Comparison of ENCODE assay signal across 14 mouse cellular contexts in genomic region chr12:111901105-111901875, GRCm38 (mm10). TPM values are rescaled to one million over a fixed set of nuclear protein-coding genes. Genes with fewer than 3 reads are reported as not detected.
A peak's percentile ranks its signal among the peaks of the same experiment; 100 is the strongest.
DNase-seq lines count a peak whose midpoint lies in the region; ATAC-seq and TF ChIP-seq lines count a peak whose summit lies in the region.
"Had no signal": no experiment of that assay in that cellular context is flagged by ENCODE, and none has a peak within 500 bp of the region (broad histone marks: within the 10 kb centered on the region; RNA-seq: fewer than 3 reads in every experiment).

No protein-coding gene starts in this region.

- no peak overlapping the region for H3K4me3 ChIP-seq in heart, adult 2 months
- H3K4me3 ChIP-seq in lung, embryonic 16.5 days (ENCODE audit: low read length) = no peak overlapping the region
- H3K4me3 ChIP-seq in lung, adult 2 months (replicated peaks; ENCODE audit: extremely low read depth, low read depth, low read length) = no peak overlapping the region
- H3K4me3 ChIP-seq: neural tube, embryonic 12.5 days had no signal

- intact Hi-C loops in heart, adult 2 months (cut with DNase I) = no loop called here
- intact Hi-C loops in left cerebral cortex, postnatal 14 days (cut with DNase I) = no loop called here

- H3K27me3 ChIP-seq in heart, adult 2 months (ENCODE audit: control insufficient read depth, insufficient read depth, low read length) = no peaks in the 10 kb centered on the region
- H3K27me3 ChIP-seq in lung, embryonic 16.5 days (ENCODE audit: control insufficient read depth, insufficient read depth, low read depth, low read length) = no peaks in the 10 kb centered on the region

- ATAC-seq in lung, embryonic 16.5 days (ENCODE audit: low read depth) = no peak

- H3K4me2 ChIP-seq in lung, embryonic 16.5 days (ENCODE audit: low read depth, low read length) = no peak overlapping the region
- H3K4me2 ChIP-seq: neural tube, embryonic 12.5 days had no signal

- no peak for TF ChIP-seq EP300 in heart, adult 2 months (IDR thresholded peaks at IDR 0.05; ENCODE audit: insufficient read depth, low read depth, low read length)

- H3K4me1 ChIP-seq in heart, adult 2 months (ENCODE audit: control insufficient read depth, insufficient read depth, low read length) = peaks cover 30% of the 10 kb centered on the region
- H3K4me1 ChIP-seq in lung, embryonic 16.5 days (replicated peaks; ENCODE audit: control insufficient read depth, insufficient read depth, low read length) = peaks cover 53% of the 10 kb centered on the region
- H3K4me1 ChIP-seq in lung, adult 2 months (ENCODE audit: control insufficient read depth, insufficient read depth, low read length) = peaks cover 41% of the 10 kb centered on the region
- H3K4me1 ChIP-seq: neural tube, embryonic 12.5 days had no signal

- H3K27ac ChIP-seq in heart, adult 2 months = peak overlapping the region; percentile 44
- peak overlapping the region; percentile 64 for H3K27ac ChIP-seq in lung, embryonic 16.5 days (ENCODE audit: low read length)
- H3K27ac ChIP-seq: macrophage; neural tube, embryonic 12.5 days had no signal

- no peaks in the 10 kb centered on the region for H3K9me3 ChIP-seq in lung, embryonic 16.5 days (ENCODE audit: control insufficient read depth, low read length)
- H3K9me3 ChIP-seq: neural tube, embryonic 12.5 days had no signal

- peak in 1 of 2 experiments; percentile 32 for DNase-seq in heart, adult 2 months
- DNase-seq in heart, adult 18-20 months = no peak
- no peak for DNase-seq in lung, adult 2 months
- peak; percentile 81 for DNase-seq in brain, adult 2 months (ENCODE audit: low read depth, low spot score)
- peak; percentile 40 to 92 for DNase-seq in left cerebral cortex, postnatal 14 days (ENCODE audit: low spot score in 2 of 2)
- no peak for DNase-seq in kidney, postnatal 10 days
- DNase-seq in retina, postnatal 1 day = no peak
- DNase-seq: cerebellum, postnatal 14 days; heart, postnatal 4 days; kidney, postnatal 4 days; thymus, postnatal 4 days had no signal

- WGBS in heart, adult 2 months = 23% methylated on average over 12 of the region's 12 CpGs
- WGBS in lung, embryonic 16.5 days = 35% methylated on average over 12 of the region's 12 CpGs
- 16% methylated on average over 12 of the region's 12 CpGs for WGBS in lung, adult 2 months

- no peak for TF ChIP-seq POLR2A in heart, adult 2 months (IDR thresholded peaks at IDR 0.05; ENCODE audit: insufficient read depth, low read depth, low read length)
- TF ChIP-seq POLR2A in lung, adult 2 months (IDR thresholded peaks at IDR 0.05; ENCODE audit: borderline replicate concordance, extremely low read depth, low read depth, low read length) = no peak

- peaks cover 15% of the 10 kb centered on the region for H3K36me3 ChIP-seq in heart, adult 2 months (ENCODE audit: control insufficient read depth, insufficient read depth, low read length)
- no peaks in the 10 kb centered on the region for H3K36me3 ChIP-seq in lung, embryonic 16.5 days (ENCODE audit: control insufficient read depth, insufficient read depth, low read length)
- H3K36me3 ChIP-seq: neural tube, embryonic 12.5 days had no signal

- no peak overlapping the region for H3K9ac ChIP-seq in heart, adult 2 months (ENCODE audit: low read depth, low read length)
- H3K9ac ChIP-seq in lung, embryonic 16.5 days (ENCODE audit: low read length) = no peak overlapping the region
- H3K9ac ChIP-seq: neural tube, embryonic 12.5 days had no signal

- no peak for TF ChIP-seq CTCF in heart, adult 2 months (IDR thresholded peaks at IDR 0.05)
- no peak for TF ChIP-seq CTCF in lung, adult 2 months (IDR thresholded peaks at IDR 0.05; ENCODE audit: insufficient read depth, low read length)

- H3K79me2 ChIP-seq in heart, adult 2 months (replicated peaks; ENCODE audit: control insufficient read depth, insufficient read depth, low read length) = peaks cover 6% of the 10 kb centered on the region; the same call in 1 of the 2 replicates

RNA-seq across cellular contexts. Expression of gene Ppp1r13b, which starts 6.6 kb away (rescaled TPM):
- total RNA-seq in heart, adult 2 months (2021) = 10 to 100 TPM; 18.0 to 18.1 TPM
- polyA plus RNA-seq in heart, adult 2 months (2012; rRNA removed) = 11.8 and 16.6 TPM in 2 replicates
- total RNA-seq in heart, adult 18-20 months (2021) = 10 to 100 TPM; 16.9 to 17.8 TPM
- polyA plus RNA-seq in lung, embryonic 16.5 days (2015; fragmentation: Nextera tagmentation; extraction: Ambion mirVana) = 11.3 and 15.9 TPM in 2 replicates
- 32.0 and 34.1 TPM in 2 replicates for polyA plus RNA-seq in lung, adult 2 months (2012; rRNA removed)
- 10 to 100 TPM; 61.2 to 64.4 TPM for total RNA-seq in left cerebral cortex, postnatal 14 days (2021)

Comparison
In these comparisons a context has a peak if more than half of its experiments do, and no peak if none do; other contexts are left out.
1. DNase-seq: peak in brain, adult 2 months (single experiment) and left cerebral cortex, postnatal 14 days (2 of 2); none in heart, adult 18-20 months (0 of 2), lung, adult 2 months (single experiment), kidney, postnatal 10 days (single experiment) and retina, postnatal 1 day (single experiment).